Mouse (Mus musculus) mouse embryonic stem cell (cell line): ENCODE results near the gene Asah2.
"Not testable (repeated sequence)": the region's sequence is repeated elsewhere in the genome, so short reads cannot be mapped to it uniquely, and the experiment has no call there.

ENCODE experiments used
- in situ Hi-C, 2 experiments: fragments of 300-500 bp; cut with MboI; formaldehyde crosslinking; loops; 1 replicate in 1 of 2; 3 replicates in 1 of 2; pipeline ENCODE4 v1.14.3; 2019 to 2020; ENCODE audit warnings: low sequenced_read_pairs in 2 of 2, low pct_unique_long_range_greater_than_20kb in 1 of 2, mixed read lengths in 1 of 2; ENCODE audit not compliant: unreplicated experiment in 1 of 2

Gene Asah2

GRCm38 (mm10) chr19:32107771-32108306 is at the start of gene Asah2:
TSS of gene Asah2 (minus strand) at chr19:32108211.
- in situ Hi-C loops: no loop called here

- in situ Hi-C loops: no loop called here
These were observed 49.0 kb upstream of the Asah2 start for GRCm38 (mm10) chr19:32157045-32157444.

GRCm38 (mm10) chr19:32152529-32152928 is 44.5 kb upstream of the Asah2 start:
- in situ Hi-C loops: no loop called here

- in situ Hi-C loops: no loop called here
These were observed 40.7 kb upstream of the Asah2 start for GRCm38 (mm10) chr19:32148710-32149109.

- in situ Hi-C loops: no loop called here
These were observed 34.4 kb upstream of the Asah2 start for GRCm38 (mm10) chr19:32142383-32142782.

- in situ Hi-C loops: no loop called here
These were observed 30.5 kb upstream of the Asah2 start for GRCm38 (mm10) chr19:32138361-32139088.

- in situ Hi-C loops: no loop called here
These were observed 29.9 kb upstream of the Asah2 start for GRCm38 (mm10) chr19:32137904-32138303.

- in situ Hi-C loops: no loop called here
These were observed 29.0 kb upstream of the Asah2 start for GRCm38 (mm10) chr19:32136888-32137625.

- in situ Hi-C loops: not testable (repeated sequence)
These were observed 23.9 kb upstream of the Asah2 start for GRCm38 (mm10) chr19:32131707-32132488.

GRCm38 (mm10) chr19:32129281-32129680 is 21.3 kb upstream of the Asah2 start:
- in situ Hi-C loops: no loop called here

- in situ Hi-C loops: no loop called here
These were observed 19.3 kb upstream of the Asah2 start for GRCm38 (mm10) chr19:32127180-32127850.

GRCm38 (mm10) chr19:32124155-32124554 is 16.1 kb upstream of the Asah2 start:
- in situ Hi-C loops: no loop called here

- in situ Hi-C loops: no loop called here
These were observed 15.2 kb upstream of the Asah2 start for GRCm38 (mm10) chr19:32123196-32123595.

GRCm38 (mm10) chr19:32120798-32121197 is 12.8 kb upstream of the Asah2 start:
- in situ Hi-C loops: no loop called here

GRCm38 (mm10) chr19:32119666-32120065 is 11.7 kb upstream of the Asah2 start:
- in situ Hi-C loops: no loop called here

- in situ Hi-C loops: no loop called here
These were observed 10.5 kb upstream of the Asah2 start for GRCm38 (mm10) chr19:32118496-32118895.

GRCm38 (mm10) chr19:32117484-32118018 is 9.5 kb upstream of the Asah2 start:
- in situ Hi-C loops: no loop called here
